Mouse (Mus musculus): Measurements from ENCODE around the gene Abcf2. TPM values are rescaled to one million over a fixed set of nuclear protein-coding genes. Genes with fewer than 3 reads are reported as not detected.

Gene Abcf2
- total RNA-seq (2021): 10 to 100 TPM; 48.0 to 53.2 TPM

GRCm38 (mm10) chr5:24577183-24577929, at the start of gene Abcf2:
Abcf2 (minus strand) TSS chr5:24577467.
- peak; percentile 100 for DNase-seq (ENCODE audit: low spot score)
- intact Hi-C loops (cut with DNase I): loop anchor here (5.0 kb wide), 2 partner anchors 45 to 125 kb away; partner anchors contain the start of gene Agap3

- no peak for DNase-seq (ENCODE audit: low spot score)
- intact Hi-C loops (cut with DNase I): no loop called here
These were observed 47.5 kb upstream of the Abcf2 start for GRCm38 (mm10) chr5:24624822-24625120.

- no peak for DNase-seq (ENCODE audit: low spot score)
- intact Hi-C loops (cut with DNase I): no loop called here
These were observed 46.9 kb upstream of the Abcf2 start, which contains the start of gene Smarcd3 for GRCm38 (mm10) chr5:24623986-24624821. Smarcd3 (minus strand) TSS chr5:24624411.

- no peak for DNase-seq (ENCODE audit: low spot score)
- intact Hi-C loops (cut with DNase I): no loop called here
These were observed 46.0 kb upstream of the Abcf2 start for GRCm38 (mm10) chr5:24623041-24623985.

GRCm38 (mm10) chr5:24622386-24623040, 45.2 kb upstream of the Abcf2 start:
- DNase-seq (ENCODE audit: low spot score): no peak
- intact Hi-C loops (cut with DNase I): no loop called here

GRCm38 (mm10) chr5:24620626-24621025, 43.4 kb upstream of the Abcf2 start:
- DNase-seq (ENCODE audit: low spot score): no peak
- intact Hi-C loops (cut with DNase I): no loop called here

GRCm38 (mm10) chr5:24620116-24620515, 42.8 kb upstream of the Abcf2 start:
- intact Hi-C loops (cut with DNase I): no loop called here
- no peak for DNase-seq (ENCODE audit: low spot score)

- intact Hi-C loops (cut with DNase I): no loop called here
- no peak for DNase-seq (ENCODE audit: low spot score)
These were observed 41.7 kb upstream of the Abcf2 start for GRCm38 (mm10) chr5:24618921-24619320.

- intact Hi-C loops (cut with DNase I): no loop called here
- no peak for DNase-seq (ENCODE audit: low spot score)
These were observed 37.8 kb upstream of the Abcf2 start for GRCm38 (mm10) chr5:24615097-24615496.

- DNase-seq (ENCODE audit: low spot score): no peak
- intact Hi-C loops (cut with DNase I): no loop called here
These were observed 35.0 kb upstream of the Abcf2 start for GRCm38 (mm10) chr5:24612302-24612649.

- intact Hi-C loops (cut with DNase I): no loop called here
- no peak for DNase-seq (ENCODE audit: low spot score)
These were observed 34.4 kb upstream of the Abcf2 start for GRCm38 (mm10) chr5:24611366-24612301.

- no peak for DNase-seq (ENCODE audit: low spot score)
- intact Hi-C loops (cut with DNase I): loop anchor here (5.0 kb wide), 1 partner anchor 43 kb away; no protein-coding TSS in a partner anchor
These were observed 32.1 kb upstream of the Abcf2 start for GRCm38 (mm10) chr5:24609388-24609787.

GRCm38 (mm10) chr5:24605980-24606665, 28.9 kb upstream of the Abcf2 start:
- intact Hi-C loops (cut with DNase I): loop anchor here (5.0 kb wide), 1 partner anchor 46 kb away; no protein-coding TSS in a partner anchor
- DNase-seq (ENCODE audit: low spot score): no peak

GRCm38 (mm10) chr5:24605321-24605979, 28.2 kb upstream of the Abcf2 start:
- DNase-seq (ENCODE audit: low spot score): no peak
- intact Hi-C loops (cut with DNase I): loop anchor here (5.0 kb wide), 1 partner anchor 47 kb away; no protein-coding TSS in a partner anchor

GRCm38 (mm10) chr5:24604656-24605100, 27.4 kb upstream of the Abcf2 start:
- intact Hi-C loops (cut with DNase I): loop anchor here (5.0 kb wide), 1 partner anchor 48 kb away; no protein-coding TSS in a partner anchor
- DNase-seq (ENCODE audit: low spot score): peak; percentile 87

- intact Hi-C loops (cut with DNase I): no loop called here
- no peak for DNase-seq (ENCODE audit: low spot score)
These were observed 26.9 kb upstream of the Abcf2 start for GRCm38 (mm10) chr5:24604080-24604655.
